Mouse (Mus musculus): ENCODE data around the gene Map7. TPM values are rescaled to one million over a fixed set of nuclear protein-coding genes. Genes with fewer than 3 reads are reported as not detected.

The Map7 gene
- polyA plus RNA-seq, 1 experiment from 2014 or later, result 9.9 TPM

GRCm38 (mm10) chr10:20314797-20315196 lies 166.5 kb downstream of the Map7 start:
- H3K9me3 ChIP-seq (replicated peaks), result no peaks in the 10 kb centered on the region
- H3K27ac ChIP-seq (replicated peaks), result no peak overlapping the region
- 55% methylated on average over 2 of the region's 2 CpGs for WGBS
- H3K4me1 ChIP-seq, result peaks cover 23% of the 10 kb centered on the region
- DNase-seq (ENCODE audit: low spot score), result no peak
- peaks cover 46% of the 10 kb centered on the region for H3K36me3 ChIP-seq
- H3K27me3 ChIP-seq (ENCODE audit: low read depth, poor library complexity, severe bottlenecking), result no peaks in the 10 kb centered on the region
- no peak overlapping the region for H3K4me3 ChIP-seq

- 90% methylated on average over 5 of the region's 5 CpGs for WGBS
- peaks cover 73% of the 10 kb centered on the region for H3K36me3 ChIP-seq
Measured at GRCm38 (mm10) chr10:20317466-20317865, 169.2 kb downstream of the Map7 start.

GRCm38 (mm10) chr10:20326226-20326625 lies 178.0 kb downstream of the Map7 start:
- DNase-seq (ENCODE audit: low spot score), result no peak
- Histone ChIP-seq H3K27me3 (ENCODE audit: low read depth, poor library complexity, severe bottlenecking) (no peaks in the 10 kb centered on the region), H3K27ac (replicated peaks) (no peak overlapping the region), H3K4me1 (no peaks in the 10 kb centered on the region), H3K9me3 (replicated peaks) (no peaks in the 10 kb centered on the region), H3K4me3 (no peak overlapping the region), H3K36me3 (peaks cover 100% of the 10 kb centered on the region)

More at GRCm38 (mm10) chr10:20317466-20317865, 169.2 kb downstream of the Map7 start:
- no peak for DNase-seq (ENCODE audit: low spot score)
- Histone ChIP-seq H3K4me1 (peaks cover 12% of the 10 kb centered on the region), H3K27me3 (ENCODE audit: low read depth, poor library complexity, severe bottlenecking) (no peaks in the 10 kb centered on the region), H3K9me3 (replicated peaks) (no peaks in the 10 kb centered on the region), H3K4me3 (no peak overlapping the region), H3K27ac (replicated peaks) (no peak overlapping the region)

Small RNAs within 50 kb of the gene (microRNA-seq; reads per million reads assigned to microRNA genes)
- gene Mir6413, result not detected

Other genes starting within 250 kb of the Map7 start
- gene Pex7, start 240.8 kb upstream of the Map7 start, polyA plus RNA-seq (2016; fragmentation: Nextera tagmentation; extraction: Ambion mirVana), result 31.2 and 33.1 TPM in 2 replicates
- 0.32 and 0.34 TPM in 2 replicates for gene Map3k5, start 214.0 kb upstream of the Map7 start, polyA plus RNA-seq (2016; fragmentation: Nextera tagmentation; extraction: Ambion mirVana)
- gene Bclaf1, start 164.0 kb downstream of the Map7 start, polyA plus RNA-seq (2016; fragmentation: Nextera tagmentation; extraction: Ambion mirVana), result 154 and 165 TPM in 2 replicates
- 2.8 and 2.9 TPM in 2 replicates for gene Mtfr2, start 199.3 kb downstream of the Map7 start, polyA plus RNA-seq (2016; fragmentation: Nextera tagmentation; extraction: Ambion mirVana)

Measured in midbrain, embryonic 10.5 days (tissue).